8 mouse cellular contexts compared by ENCODE assay signal in the genomic region with DNA sequence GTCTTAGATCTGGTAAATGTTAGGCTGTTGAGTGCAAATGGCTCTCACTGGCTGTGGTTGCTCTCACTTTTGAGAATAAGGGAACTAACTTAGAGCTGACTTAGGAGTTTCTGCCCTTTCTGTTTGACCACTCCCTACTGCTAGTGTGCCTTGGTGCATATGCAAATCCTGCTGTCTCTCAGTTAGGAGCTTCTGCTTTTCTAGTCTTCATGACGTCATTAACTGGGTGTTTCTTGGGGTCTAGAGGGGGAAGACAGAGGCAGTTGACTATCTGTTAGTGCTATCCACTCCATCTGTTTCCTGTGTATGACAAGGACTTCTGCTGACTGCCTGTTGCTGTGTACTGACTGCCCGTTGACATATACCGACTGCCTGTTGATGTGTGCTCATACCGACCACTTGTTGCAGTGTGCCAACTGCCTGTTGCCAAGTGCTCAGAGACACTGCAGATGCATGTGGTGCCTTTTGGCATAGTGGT. TPM values are rescaled to one million over a fixed set of nuclear protein-coding genes. Genes with fewer than 3 reads are reported as not detected.
DNase-seq lines count a peak whose midpoint lies in the region; ATAC-seq lines count a peak whose summit lies in the region.

No protein-coding gene starts in this region.

- no peaks in the 10 kb centered on the region for H3K9me3 ChIP-seq in liver, embryonic 13.5 days (replicated peaks)
- H3K9me3 ChIP-seq in forebrain, embryonic 13.5 days (replicated peaks), result no peaks in the 10 kb centered on the region
- H3K9me3 ChIP-seq in forebrain, embryonic 11.5 days (ENCODE audit: control insufficient read depth, low read length), result no peaks in the 10 kb centered on the region

- DNase-seq in left cerebral cortex, adult 9 months (ENCODE audit: low spot score in 2 of 2), result peak; percentile 18 to 48
- DNase-seq in left cerebral cortex, postnatal 10 days (ENCODE audit: extremely low spot score in 1 of 2, low spot score in 2 of 2), result no peak
- DNase-seq in liver, embryonic 13.5 days, result peak; percentile 39
- DNase-seq in splenic B cell, adult 2 months (ENCODE audit: low read depth, low spot score), result peak; percentile 96
- no peak for DNase-seq in left cerebral cortex, postnatal 4 days
- DNase-seq in forebrain, embryonic 11.5 days (ENCODE audit: low spot score), result no peak

- intact Hi-C loops in left cerebral cortex, postnatal 10 days (cut with DNase I), result no loop called here
- intact Hi-C loops in left cerebral cortex, postnatal 4 days (cut with DNase I), result no loop called here

- no peaks in the 10 kb centered on the region for H3K36me3 ChIP-seq in liver, embryonic 13.5 days
- H3K36me3 ChIP-seq in splenic B cell, adult 2 months (ENCODE audit: control insufficient read depth, insufficient read depth, low read length, poor library complexity, severe bottlenecking), result no peaks in the 10 kb centered on the region
- H3K36me3 ChIP-seq in forebrain, embryonic 13.5 days (ENCODE audit: poor library complexity, severe bottlenecking), result no peaks in the 10 kb centered on the region
- no peaks in the 10 kb centered on the region for H3K36me3 ChIP-seq in forebrain, embryonic 11.5 days (ENCODE audit: control insufficient read depth, insufficient read depth, low read length)

- H3K4me2 ChIP-seq in liver, embryonic 13.5 days, result no peak overlapping the region
- no peak overlapping the region for H3K4me2 ChIP-seq in forebrain, embryonic 13.5 days
- H3K4me2 ChIP-seq in forebrain, embryonic 11.5 days (ENCODE audit: low read depth, low read length, severe bottlenecking), result no peak overlapping the region

- H3K4me1 ChIP-seq in brown adipose tissue, adult 24 weeks (ENCODE audit: control insufficient read depth, insufficient read depth, insufficient read length, low read length), result peaks cover 19% of the 10 kb centered on the region
- peaks cover 66% of the 10 kb centered on the region for H3K4me1 ChIP-seq in liver, embryonic 13.5 days (replicated peaks)
- H3K4me1 ChIP-seq in forebrain, embryonic 13.5 days, result peaks cover 18% of the 10 kb centered on the region
- 0 out of 2 replicates have a peak, but pooled peaks cover 11% of the 10 kb centered on the region for H3K4me1 ChIP-seq in forebrain, embryonic 11.5 days (replicated peaks; ENCODE audit: control insufficient read depth, insufficient read depth, low read length)

- H3K9ac ChIP-seq in liver, embryonic 13.5 days, result no peak overlapping the region
- H3K9ac ChIP-seq in forebrain, embryonic 13.5 days, result no peak overlapping the region
- no peak overlapping the region for H3K9ac ChIP-seq in forebrain, embryonic 11.5 days (ENCODE audit: low read length)

- peak; percentile 86 for ATAC-seq in liver, embryonic 13.5 days (ENCODE audit: low read depth)
- ATAC-seq in forebrain, embryonic 13.5 days, result no peak
- ATAC-seq in forebrain, embryonic 11.5 days (replicated peaks; ENCODE audit: low FRiP score), result no peak

- peak overlapping the region; percentile 82 for H3K27ac ChIP-seq in brown adipose tissue, adult 24 weeks (replicated peaks; ENCODE audit: low read depth, low read length)
- H3K27ac ChIP-seq in liver, embryonic 13.5 days, result peak overlapping the region; percentile 69
- no peak overlapping the region for H3K27ac ChIP-seq in forebrain, embryonic 13.5 days
- no peak overlapping the region for H3K27ac ChIP-seq in forebrain, embryonic 11.5 days (ENCODE audit: low read depth, low read length)

- no peak overlapping the region for H3K4me3 ChIP-seq in brown adipose tissue, adult 24 weeks (ENCODE audit: insufficient read depth, low read depth, low read length)
- H3K4me3 ChIP-seq in liver, embryonic 13.5 days (replicated peaks), result no peak overlapping the region
- H3K4me3 ChIP-seq in forebrain, embryonic 13.5 days, result no peak overlapping the region
- no peak overlapping the region for H3K4me3 ChIP-seq in forebrain, embryonic 11.5 days (ENCODE audit: low read depth, low read length)

- 6% methylated on average over 4 of the region's 4 CpGs for WGBS in liver, embryonic 13.5 days (ENCODE audit: insufficient replicate concordance)
- 58% methylated on average over 4 of the region's 4 CpGs for WGBS in forebrain, embryonic 13.5 days
- WGBS in forebrain, embryonic 11.5 days, result 58% methylated on average over 4 of the region's 4 CpGs

- H3K27me3 ChIP-seq in liver, embryonic 13.5 days, result no peaks in the 10 kb centered on the region
- no peaks in the 10 kb centered on the region for H3K27me3 ChIP-seq in splenic B cell, adult 2 months (ENCODE audit: control insufficient read depth, insufficient read depth, low read length, poor library complexity, severe bottlenecking)
- H3K27me3 ChIP-seq in forebrain, embryonic 13.5 days, result no peaks in the 10 kb centered on the region
- no peaks in the 10 kb centered on the region for H3K27me3 ChIP-seq in forebrain, embryonic 11.5 days (ENCODE audit: control insufficient read depth, insufficient read depth, low read length)

RNA-seq across cellular contexts. Expression of a gene that starts 56.7 kb away (rescaled TPM):
- total RNA-seq in left cerebral cortex, postnatal 10 days (2021), result 100 to 1,000 TPM; 129 to 135 TPM
- 23.9 and 29.7 TPM in 2 replicates for polyA plus RNA-seq in brown adipose tissue, adult 24 weeks (2012; ENCODE audit: insufficient read depth, insufficient read length, missing spikeins)
- polyA plus RNA-seq in liver, embryonic 13.5 days (2015; fragmentation: Nextera tagmentation; extraction: Ambion mirVana), result 4.3 and 5.5 TPM in 2 replicates
- 10 to 100 TPM; 76.5 to 80.0 TPM for total RNA-seq in left cerebral cortex, postnatal 4 days (2021)
- polyA plus RNA-seq in forebrain, embryonic 13.5 days (2015; fragmentation: Nextera tagmentation; extraction: Ambion mirVana), result 19.3 and 23.6 TPM in 2 replicates
- 43.2 and 48.5 TPM in 2 replicates for polyA plus RNA-seq in forebrain, embryonic 11.5 days (2014; fragmentation: Nextera tagmentation; extraction: Ambion mirVana)

Comparison
In these comparisons a context has a peak if more than half of its experiments do, and no peak if none do; other contexts are left out.
1. DNase-seq: peak in left cerebral cortex, adult 9 months (2 of 2), liver, embryonic 13.5 days (single experiment) and splenic B cell, adult 2 months (single experiment); none in left cerebral cortex, postnatal 10 days (0 of 2), left cerebral cortex, postnatal 4 days (single experiment) and forebrain, embryonic 11.5 days (single experiment).
2. H3K27ac ChIP-seq: peak in brown adipose tissue, adult 24 weeks (single experiment) and liver, embryonic 13.5 days (single experiment); none in forebrain, embryonic 13.5 days (single experiment) and forebrain, embryonic 11.5 days (single experiment).